Mouse (Mus musculus) heart, embryonic 12.5 days (tissue): ENCODE data around the gene Sppl3. TPM values are rescaled to one million over a fixed set of nuclear protein-coding genes. Genes with fewer than 3 reads are reported as not detected.

Experiments
- ATAC-seq: fragments of 200-750 bp; cut with Nextera tagmentation; 2 replicates; pipeline ENCODE4 v1.8.0; 2017; ENCODE audit warnings: moderate TSS enrichment, moderate library complexity; ENCODE audit not compliant: insufficient number of reproducible peaks, low FRiP score
- H3K27ac ChIP-seq: fragments of 300-500 bp; sonication (generic); 2 replicates; pipeline ENCODE4 v1.5.1; 2016; ENCODE audit warnings: mild to moderate bottlenecking, moderate library complexity; ENCODE audit not compliant: poor library complexity, severe bottlenecking
- H3K27me3 ChIP-seq: fragments of 300-500 bp; sonication (generic); replicated peaks from 2 replicates; pipeline ENCODE4 v1.6.1; 2016; ENCODE audit warnings: mild to moderate bottlenecking, moderate library complexity
- H3K36me3 ChIP-seq: fragments of 300-500 bp; sonication (generic); 2 replicates; pipeline ENCODE4 v1.6.1; 2016; ENCODE audit warnings: mild to moderate bottlenecking, moderate library complexity
- H3K4me1 ChIP-seq: fragments of 300-500 bp; sonication (generic); replicated peaks from 2 replicates; pipeline ENCODE4 v1.6.1; 2016; ENCODE audit warnings: mild to moderate bottlenecking
- H3K4me2 ChIP-seq: fragments of 300-500 bp; sonication (generic); 2 replicates; pipeline ENCODE4 v1.6.1; 2016; ENCODE audit warnings: mild to moderate bottlenecking, moderate library complexity
- H3K4me3 ChIP-seq: fragments of 300-500 bp; sonication (generic); 2 replicates; pipeline ENCODE4 v1.5.1; 2016; ENCODE audit warnings: mild to moderate bottlenecking
- H3K9ac ChIP-seq: fragments of 300-500 bp; sonication (generic); 2 replicates; pipeline ENCODE4 v1.6.1; 2016; ENCODE audit warnings: mild to moderate bottlenecking, moderate library complexity
- H3K9me3 ChIP-seq: fragments of 300-500 bp; sonication (generic); replicated peaks from 2 replicates; pipeline ENCODE4 v1.6.1; 2016; ENCODE audit warnings: mild to moderate bottlenecking, moderate library complexity
- WGBS: fragments of 180-500 bp; shearing (Covaris S2); methylation state at CpG from one replicate; pipeline ENCODE4 v1.1.7; 2016; 5-methylcytosine and 5-hydroxymethylcytosine counted together
- polyA plus RNA-seq: library from polyadenylated mRNA; unstranded; fragments of >200 nt; fragmentation: Nextera tagmentation; extraction: Ambion mirVana; gene quantifications from 2 replicates; pipeline ENCODE4 v1.2.1, GENCODE M21; 2016

Gene Sppl3
- polyA plus RNA-seq, 1 experiment from 2014 or later = 18.2 TPM

DNA sequence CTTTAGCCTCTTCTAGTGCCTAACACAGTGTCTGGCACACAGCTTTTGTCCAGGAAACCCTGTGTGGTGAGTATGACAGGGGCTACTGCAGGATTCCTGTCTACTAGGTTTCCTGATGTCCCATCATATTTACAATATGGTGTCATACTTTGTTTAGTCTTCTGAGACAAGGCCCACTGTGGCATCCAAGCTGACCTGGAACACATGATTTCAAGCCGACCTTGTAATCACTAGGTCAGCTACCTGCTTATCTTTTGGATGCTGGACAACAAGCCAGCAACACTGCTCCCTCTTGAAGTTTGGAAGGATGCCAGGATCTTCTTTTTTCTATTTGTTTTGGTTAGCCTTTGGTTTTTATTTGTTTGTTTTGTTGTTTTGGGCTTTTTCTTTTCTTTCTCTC lies 3.6 kb downstream of the Sppl3 start:
- H3K4me2 ChIP-seq = peak overlapping the region; percentile 47
- no peaks in the 10 kb centered on the region for H3K36me3 ChIP-seq
- peak overlapping the region; percentile 82 for H3K27ac ChIP-seq
- no peak for ATAC-seq
- H3K9me3 ChIP-seq = no peaks in the 10 kb centered on the region
- WGBS = 5% methylated on average over 1 of the region's 1 CpGs
- H3K27me3 ChIP-seq = no peaks in the 10 kb centered on the region
- peaks cover 66% of the 10 kb centered on the region for H3K4me1 ChIP-seq
- no peak overlapping the region for H3K9ac ChIP-seq
- no peak overlapping the region for H3K4me3 ChIP-seq

- Histone ChIP-seq H3K27ac (peak overlapping the region; percentile 44), H3K27me3 (no peaks in the 10 kb centered on the region), H3K4me1 (peaks cover 63% of the 10 kb centered on the region), H3K36me3 (no peaks in the 10 kb centered on the region), H3K9ac (no peak overlapping the region; the same call in 1 of the 2 replicates), H3K4me3 (no peak overlapping the region), H3K9me3 (no peaks in the 10 kb centered on the region), H3K4me2 (peak overlapping the region; percentile 25; the same call in 1 of the 2 replicates)
- 43% methylated on average over 4 of the region's 4 CpGs for WGBS
- no peak for ATAC-seq
These were observed 4.2 kb downstream of the Sppl3 start for GRCm38 (mm10) chr5:115015121-115015520.

DNA sequence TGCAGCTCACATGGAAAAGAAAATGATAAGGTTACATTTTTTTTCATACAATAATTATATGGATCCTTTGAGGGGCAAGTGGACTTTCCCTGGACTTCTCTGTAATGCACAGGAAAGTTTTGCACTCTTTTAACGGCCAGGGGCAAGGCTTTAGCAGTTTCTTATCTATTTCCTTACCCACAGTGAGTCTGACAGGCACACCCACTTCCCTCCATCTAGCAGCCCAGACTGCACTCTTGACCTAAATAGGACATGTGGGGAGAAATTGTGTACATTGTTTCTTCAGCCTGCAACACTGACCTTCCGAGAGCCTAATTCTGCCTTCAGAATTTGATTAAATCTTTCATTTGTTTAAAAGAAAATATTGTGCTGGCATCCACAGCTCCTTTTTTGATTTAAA lies 7.3 kb downstream of the Sppl3 start:
- Histone ChIP-seq H3K4me3 (no peak overlapping the region), H3K9ac (no peak overlapping the region), H3K27ac (peak overlapping the region; percentile 70), H3K4me1 (peaks cover 47% of the 10 kb centered on the region), H3K4me2 (peak overlapping the region; percentile 41), H3K27me3 (no peaks in the 10 kb centered on the region), H3K9me3 (no peaks in the 10 kb centered on the region), H3K36me3 (peaks cover 4% of the 10 kb centered on the region; the same call in 1 of the 2 replicates)
- peak; percentile 76 for ATAC-seq
- WGBS = 3% methylated on average over 2 of the region's 2 CpGs

GRCm38 (mm10) chr5:115018813-115019212 lies 7.9 kb downstream of the Sppl3 start:
- no peak overlapping the region for H3K4me3 ChIP-seq

DNA sequence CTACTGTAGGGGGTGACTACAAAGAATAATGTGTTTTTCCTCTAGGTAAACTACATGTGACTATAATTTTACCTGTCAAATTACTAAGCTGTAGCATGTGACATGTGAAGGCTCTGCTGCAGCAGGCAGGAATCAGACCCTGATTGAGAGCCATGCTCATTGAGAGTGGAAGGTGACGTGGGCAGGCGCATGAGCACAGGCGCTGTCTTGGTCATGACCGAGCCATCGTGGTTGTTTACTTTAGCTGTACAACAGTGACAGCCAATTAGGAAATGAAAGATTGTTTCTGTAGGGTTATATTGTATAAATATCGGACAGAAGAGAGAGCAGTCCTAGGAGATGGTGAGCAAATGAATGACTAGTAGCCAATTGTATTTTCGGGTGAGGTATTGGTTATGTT lies 11.1 kb downstream of the Sppl3 start:
- H3K4me1 ChIP-seq = peaks cover 43% of the 10 kb centered on the region
- H3K4me3 ChIP-seq = no peak overlapping the region
- no peaks in the 10 kb centered on the region for H3K27me3 ChIP-seq
- no peak overlapping the region for H3K4me2 ChIP-seq
- WGBS = 92% methylated on average over 7 of the region's 7 CpGs
- no peaks in the 10 kb centered on the region for H3K9me3 ChIP-seq
- ATAC-seq = no peak
- H3K9ac ChIP-seq = no peak overlapping the region
- no peak overlapping the region for H3K27ac ChIP-seq
- peaks cover 4% of the 10 kb centered on the region; the same call in 1 of the 2 replicates for H3K36me3 ChIP-seq

More at GRCm38 (mm10) chr5:115018813-115019212, 7.9 kb downstream of the Sppl3 start:
- H3K27ac ChIP-seq = peak overlapping the region; percentile 83
- H3K27me3 ChIP-seq = no peaks in the 10 kb centered on the region
- peak overlapping the region; percentile 69; the same call in 1 of the 2 replicates for H3K9ac ChIP-seq
- H3K4me2 ChIP-seq = peak overlapping the region; percentile 49
- ATAC-seq = no peak
- H3K4me1 ChIP-seq = peaks cover 41% of the 10 kb centered on the region
- 21% methylated on average over 4 of the region's 4 CpGs for WGBS
- no peaks in the 10 kb centered on the region for H3K9me3 ChIP-seq
- peaks cover 4% of the 10 kb centered on the region; the same call in 1 of the 2 replicates for H3K36me3 ChIP-seq

DNA sequence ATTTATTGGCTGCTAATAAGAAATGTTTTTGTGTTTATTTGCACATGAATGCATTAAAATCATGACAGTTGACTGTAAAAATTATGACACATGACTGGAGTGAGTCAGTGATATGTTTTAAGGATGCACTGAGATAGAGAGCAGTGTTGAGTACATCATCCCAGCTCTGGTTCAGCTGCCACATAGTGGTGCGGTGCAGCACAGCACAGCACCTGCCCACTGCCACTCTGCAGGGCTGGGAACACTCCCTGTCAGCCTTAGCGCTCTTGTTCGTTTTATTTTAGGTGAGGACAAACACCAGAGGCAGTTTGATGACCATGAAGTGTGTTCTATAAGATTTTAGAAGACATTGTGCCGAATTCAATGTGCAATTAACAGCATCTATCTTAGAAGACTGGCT lies 15.2 kb downstream of the Sppl3 start:
- no peak overlapping the region for H3K27ac ChIP-seq
- ATAC-seq = no peak
- WGBS = 72% methylated on average over 4 of the region's 4 CpGs
- H3K4me2 ChIP-seq = no peak overlapping the region
- no peak overlapping the region for H3K4me3 ChIP-seq
- H3K36me3 ChIP-seq = peaks cover 4% of the 10 kb centered on the region; the same call in 1 of the 2 replicates
- peaks cover 4% of the 10 kb centered on the region; the same call in 1 of the 2 replicates for H3K9me3 ChIP-seq
- no peaks in the 10 kb centered on the region for H3K27me3 ChIP-seq
- no peak overlapping the region for H3K9ac ChIP-seq
- peaks cover 55% of the 10 kb centered on the region for H3K4me1 ChIP-seq

DNA sequence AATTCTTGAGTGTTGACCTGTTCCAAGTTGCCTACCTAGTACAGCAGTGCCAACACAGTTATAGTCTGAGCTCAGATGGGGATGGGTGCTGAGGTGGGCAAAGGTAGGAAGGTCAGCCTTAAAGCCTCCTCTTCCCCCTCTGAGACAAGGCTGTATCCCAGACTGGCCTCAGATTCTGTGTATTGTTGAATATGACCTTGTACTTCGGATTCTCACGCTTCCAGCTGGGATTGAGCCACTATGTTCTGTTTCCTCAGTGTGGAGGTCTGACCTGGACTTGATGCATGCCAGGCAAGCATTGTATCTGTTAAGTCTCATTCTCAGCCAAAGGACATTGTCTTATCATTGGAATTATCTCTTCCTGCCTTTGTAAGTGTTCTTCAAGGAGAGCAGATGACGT lies 16.2 kb downstream of the Sppl3 start:
- Histone ChIP-seq H3K27me3 (no peaks in the 10 kb centered on the region), H3K27ac (peak overlapping the region; percentile 66), H3K9ac (no peak overlapping the region), H3K9me3 (peaks cover 4% of the 10 kb centered on the region; the same call in 1 of the 2 replicates), H3K4me1 (peaks cover 58% of the 10 kb centered on the region), H3K4me2 (no peak overlapping the region), H3K4me3 (no peak overlapping the region), H3K36me3 (no peaks in the 10 kb centered on the region)
- WGBS = 46% methylated on average over 3 of the region's 3 CpGs
- ATAC-seq = no peak

GRCm38 (mm10) chr5:115028920-115029319 lies 18.0 kb downstream of the Sppl3 start:
- no peak overlapping the region for H3K4me2 ChIP-seq
- no peaks in the 10 kb centered on the region for H3K36me3 ChIP-seq
- ATAC-seq = no peak
- H3K4me1 ChIP-seq = peaks cover 71% of the 10 kb centered on the region
- no peak overlapping the region for H3K9ac ChIP-seq
- H3K9me3 ChIP-seq = peaks cover 4% of the 10 kb centered on the region; the same call in 1 of the 2 replicates
- H3K4me3 ChIP-seq = no peak overlapping the region
- WGBS = 72% methylated on average over 4 of the region's 4 CpGs
- no peaks in the 10 kb centered on the region for H3K27me3 ChIP-seq
- H3K27ac ChIP-seq = no peak overlapping the region

GRCm38 (mm10) chr5:115029509-115029908 lies 18.6 kb downstream of the Sppl3 start:
- 77% methylated on average over 3 of the region's 3 CpGs for WGBS
- Histone ChIP-seq H3K9me3 (peaks cover 4% of the 10 kb centered on the region; the same call in 1 of the 2 replicates), H3K36me3 (no peaks in the 10 kb centered on the region), H3K4me1 (peaks cover 65% of the 10 kb centered on the region), H3K4me2 (no peak overlapping the region), H3K27me3 (no peaks in the 10 kb centered on the region), H3K4me3 (no peak overlapping the region), H3K27ac (no peak overlapping the region), H3K9ac (no peak overlapping the region)
- no peak for ATAC-seq

DNA sequence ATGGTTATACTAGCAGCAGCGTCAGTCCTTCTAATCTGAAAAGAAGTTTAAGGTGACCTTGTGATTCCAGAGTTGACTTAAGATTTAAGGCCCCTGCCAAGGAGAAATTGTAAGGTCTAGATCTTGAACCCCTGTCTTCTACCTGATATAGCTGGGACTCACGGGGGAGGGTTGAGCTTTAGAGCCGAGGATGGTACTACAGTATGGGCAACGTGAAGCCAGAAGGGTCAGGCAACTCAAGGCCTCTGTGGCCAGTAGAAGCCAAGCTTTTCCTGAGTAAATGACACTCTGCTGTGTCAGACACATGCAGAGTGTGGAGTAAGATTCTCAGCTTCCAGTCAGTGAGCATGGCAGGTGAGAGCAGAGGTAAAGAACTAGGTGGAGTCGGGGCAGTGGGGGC lies 20.6 kb downstream of the Sppl3 start:
- ATAC-seq = no peak
- no peak overlapping the region for H3K4me2 ChIP-seq
- H3K9ac ChIP-seq = no peak overlapping the region
- no peak overlapping the region for H3K4me3 ChIP-seq
- 75% methylated on average over 5 of the region's 5 CpGs for WGBS
- peaks cover 4% of the 10 kb centered on the region; the same call in 1 of the 2 replicates for H3K9me3 ChIP-seq
- no peaks in the 10 kb centered on the region for H3K36me3 ChIP-seq
- peaks cover 56% of the 10 kb centered on the region for H3K4me1 ChIP-seq
- no peak overlapping the region for H3K27ac ChIP-seq
- H3K27me3 ChIP-seq = no peaks in the 10 kb centered on the region

DNA sequence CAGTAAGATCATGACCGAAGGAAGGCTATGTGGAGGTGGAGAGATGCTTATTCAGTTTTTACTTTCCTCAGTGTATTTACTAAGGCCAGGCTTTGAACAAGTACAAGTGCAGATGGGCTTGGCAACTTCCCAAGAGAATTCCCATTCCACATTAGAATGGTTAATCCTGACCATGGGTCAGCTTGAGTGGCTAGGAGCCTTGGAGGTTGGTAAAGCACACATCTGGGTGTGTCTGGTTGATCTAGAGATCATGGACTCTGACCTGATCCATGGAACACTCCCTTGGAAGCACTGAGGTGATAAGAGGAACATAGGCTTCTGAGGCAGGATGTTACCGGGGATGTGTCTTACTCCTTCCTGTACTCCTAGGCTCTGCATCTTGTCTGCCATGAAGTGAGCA lies 21.7 kb downstream of the Sppl3 start:
- WGBS = 74% methylated on average over 2 of the region's 2 CpGs
- H3K4me3 ChIP-seq = no peak overlapping the region
- ATAC-seq = no peak
- H3K36me3 ChIP-seq = no peaks in the 10 kb centered on the region
- H3K27me3 ChIP-seq = no peaks in the 10 kb centered on the region
- H3K9ac ChIP-seq = no peak overlapping the region
- H3K4me1 ChIP-seq = peaks cover 50% of the 10 kb centered on the region
- H3K27ac ChIP-seq = no peak overlapping the region
- H3K4me2 ChIP-seq = no peak overlapping the region
- peaks cover 4% of the 10 kb centered on the region; the same call in 1 of the 2 replicates for H3K9me3 ChIP-seq

GRCm38 (mm10) chr5:115035217-115035616 lies 24.3 kb downstream of the Sppl3 start:
- WGBS = 75% methylated on average over 1 of the region's 1 CpGs
- H3K4me1 ChIP-seq = peaks cover 40% of the 10 kb centered on the region

More at GRCm38 (mm10) chr5:115035217-115035616, 24.3 kb downstream of the Sppl3 start:
- Histone ChIP-seq H3K4me3 (no peak overlapping the region), H3K27me3 (no peaks in the 10 kb centered on the region), H3K4me2 (no peak overlapping the region), H3K36me3 (no peaks in the 10 kb centered on the region), H3K9me3 (no peaks in the 10 kb centered on the region), H3K9ac (no peak overlapping the region), H3K27ac (no peak overlapping the region)
- ATAC-seq = no peak
